Mouse (Mus musculus): Measurements from ENCODE around the gene Hist1h2ad. TPM values are rescaled to one million over a fixed set of nuclear protein-coding genes. Genes with fewer than 3 reads are reported as not detected.
A peak's percentile ranks its signal among the peaks of the same experiment; 100 is the strongest.
"Not testable (repeated sequence)": the region's sequence is repeated elsewhere in the genome, so short reads cannot be mapped to it uniquely, and the experiment has no call there.

Hist1h2ad gene
- polyA plus RNA-seq, 1 experiment from 2014 or later: 11.3 TPM

DNA sequence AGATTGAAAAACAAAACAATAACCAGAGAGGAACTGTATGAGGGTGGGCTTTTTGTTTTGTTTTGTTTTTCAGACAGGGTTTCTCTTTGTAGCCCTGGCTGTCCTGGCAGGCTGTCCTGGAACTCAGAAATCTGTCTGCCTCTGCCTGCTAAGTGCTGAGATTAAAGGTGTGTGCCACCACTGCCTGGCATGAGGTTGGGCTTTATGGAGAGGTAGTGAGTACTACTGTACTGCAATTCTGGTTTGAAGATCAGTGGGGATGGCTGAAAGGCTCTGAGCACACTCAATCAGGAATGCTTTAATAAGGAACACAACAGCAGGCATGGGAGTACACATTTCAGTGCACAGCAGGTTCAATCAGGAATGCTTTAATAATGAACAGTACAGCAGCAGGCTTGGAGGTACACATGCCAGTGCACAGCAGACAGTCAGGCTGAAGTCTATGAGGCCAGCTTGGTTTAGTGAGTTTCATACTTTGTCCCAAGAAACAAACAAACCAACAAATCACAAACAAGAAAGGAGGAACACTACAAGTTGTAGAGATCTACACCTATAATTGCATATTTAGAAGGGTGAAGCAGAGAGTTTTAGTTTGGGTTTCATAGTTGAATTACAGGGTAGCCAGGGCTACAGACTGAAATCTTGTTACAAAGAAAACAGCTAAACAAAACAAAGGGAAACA lies 9.3 kb downstream of the Hist1h2ad start:
- peak; percentile 19 for DNase-seq (ENCODE audit: low spot score)

DNA sequence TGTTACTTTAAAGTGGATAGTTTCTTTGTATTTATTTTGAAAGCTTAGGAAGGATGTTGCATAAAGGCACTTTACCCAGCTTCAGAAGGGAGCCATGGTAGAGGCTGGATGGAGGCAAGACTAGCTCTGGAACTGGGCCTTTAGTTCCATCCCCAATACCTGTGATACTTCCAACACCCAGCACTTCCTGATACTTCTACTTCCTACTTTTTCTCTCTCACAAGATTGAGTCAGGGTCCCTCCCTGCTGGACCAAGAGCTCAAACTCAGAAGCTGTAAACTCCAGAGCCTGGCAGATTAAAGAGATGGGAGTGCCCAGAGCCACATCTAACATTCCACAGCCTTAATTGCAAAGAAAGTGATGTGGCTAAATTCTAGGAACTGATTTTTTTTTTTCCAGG lies 10.2 kb downstream of the Hist1h2ad start:
- peak; percentile 41 for DNase-seq (ENCODE audit: low spot score)

DNA sequence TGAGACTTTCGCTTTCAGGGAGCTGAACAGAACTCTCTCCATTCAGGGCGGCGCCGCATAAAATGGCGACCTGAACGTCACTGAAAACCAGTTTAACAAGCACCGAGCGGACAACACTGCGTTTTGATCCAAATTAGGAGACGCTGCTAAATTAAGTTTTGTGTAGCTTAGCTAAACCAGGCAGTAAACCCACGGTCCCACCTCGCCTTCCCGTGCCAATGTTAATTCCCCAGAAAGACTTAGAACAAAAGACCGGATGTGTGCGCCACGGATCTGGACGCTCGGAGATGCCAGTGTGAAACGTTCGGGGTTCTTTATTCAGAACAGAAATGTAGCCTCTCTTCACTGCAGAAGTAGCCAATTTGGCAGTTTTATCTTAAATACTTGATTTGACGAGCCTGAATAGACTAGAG lies 10.9 kb downstream of the Hist1h2ad start:
- DNase-seq (ENCODE audit: low spot score): peak; percentile 76

DNA sequence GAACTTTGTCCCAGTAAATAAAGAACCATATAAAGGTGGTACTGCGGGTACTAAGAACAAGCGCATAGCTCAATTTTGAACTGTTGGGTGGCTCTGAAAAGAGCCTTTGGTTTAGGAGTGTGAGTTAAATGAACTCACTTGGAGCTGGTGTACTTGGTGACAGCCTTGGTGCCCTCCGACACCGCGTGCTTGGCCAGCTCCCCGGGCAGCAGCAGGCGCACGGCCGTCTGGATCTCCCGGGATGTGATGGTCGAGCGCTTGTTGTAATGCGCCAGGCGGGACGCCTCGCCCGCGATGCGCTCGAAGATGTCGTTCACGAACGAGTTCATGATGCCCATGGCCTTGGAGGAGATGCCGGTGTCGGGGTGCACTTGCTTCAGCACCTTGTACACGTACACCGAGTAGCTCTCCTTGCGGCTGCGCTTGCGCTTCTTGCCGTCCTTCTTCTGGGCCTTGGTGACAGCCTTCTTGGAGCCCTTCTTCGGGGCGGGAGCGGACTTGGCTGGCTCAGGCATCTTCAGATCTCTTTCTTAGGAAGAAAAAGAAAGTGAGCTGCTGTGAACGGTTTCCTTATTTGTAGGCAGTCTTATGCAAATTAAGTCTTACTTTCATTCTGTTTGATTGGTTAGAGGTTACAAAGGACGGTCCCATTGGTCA lies 11.4 kb downstream of the Hist1h2ad start:
- DNase-seq (ENCODE audit: low spot score): peak; percentile 95

DNA sequence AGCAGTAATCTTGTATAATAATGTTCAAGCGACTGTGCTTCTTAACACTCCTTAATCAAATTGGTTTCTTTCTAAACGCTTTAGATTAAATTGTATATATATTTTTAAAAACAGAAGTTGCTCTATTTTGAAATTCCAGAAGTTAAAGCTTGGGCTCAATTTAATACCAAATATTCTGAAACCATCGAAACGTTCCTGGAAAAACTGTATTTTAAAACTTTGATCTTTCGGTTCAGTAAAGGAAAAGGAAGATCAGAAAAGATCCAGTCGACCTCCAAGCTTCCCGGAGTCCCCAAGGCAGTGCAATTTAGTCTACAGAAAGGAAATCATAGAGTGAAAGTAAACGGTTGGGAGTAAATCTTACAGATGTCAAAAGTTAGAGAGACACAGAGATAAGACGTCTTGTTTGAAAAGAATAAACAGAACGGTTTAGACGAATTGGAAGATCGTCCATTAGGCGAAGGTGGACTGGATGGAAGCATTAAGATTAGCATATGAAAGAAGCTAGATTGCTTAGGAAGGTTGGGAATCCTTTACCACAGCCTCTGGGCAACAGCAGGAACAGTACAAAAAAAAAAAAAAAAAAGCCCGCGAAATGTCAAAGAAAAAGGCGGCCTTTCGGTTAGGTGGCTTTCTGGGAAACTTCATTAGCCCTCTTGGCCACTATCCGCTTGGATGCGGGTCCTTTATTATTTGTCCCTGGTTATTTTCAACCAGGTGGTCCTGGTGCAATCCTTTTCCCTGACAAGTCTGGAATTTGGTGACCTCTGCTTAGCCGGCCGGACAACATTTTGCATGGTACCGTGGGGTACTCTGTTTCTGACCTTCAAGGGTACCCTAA lies 12.1 kb downstream of the Hist1h2ad start:
- no peak for DNase-seq (ENCODE audit: low spot score)

DNA sequence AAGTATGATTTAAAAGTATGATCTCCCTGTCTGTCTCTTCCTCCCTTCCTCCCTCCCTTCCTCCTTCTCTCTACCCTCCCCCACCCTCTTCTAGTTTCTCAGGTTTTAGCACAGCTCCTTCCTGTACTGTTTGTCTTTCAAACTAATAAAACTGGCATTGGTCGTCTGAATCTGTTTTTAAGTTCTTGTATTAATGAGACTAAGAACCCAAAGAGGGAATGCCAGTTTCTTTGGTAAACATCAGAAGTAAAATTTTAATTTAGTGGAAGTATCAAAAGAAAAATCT lies 12.7 kb downstream of the Hist1h2ad start:
- DNase-seq (ENCODE audit: low spot score): no peak

DNA sequence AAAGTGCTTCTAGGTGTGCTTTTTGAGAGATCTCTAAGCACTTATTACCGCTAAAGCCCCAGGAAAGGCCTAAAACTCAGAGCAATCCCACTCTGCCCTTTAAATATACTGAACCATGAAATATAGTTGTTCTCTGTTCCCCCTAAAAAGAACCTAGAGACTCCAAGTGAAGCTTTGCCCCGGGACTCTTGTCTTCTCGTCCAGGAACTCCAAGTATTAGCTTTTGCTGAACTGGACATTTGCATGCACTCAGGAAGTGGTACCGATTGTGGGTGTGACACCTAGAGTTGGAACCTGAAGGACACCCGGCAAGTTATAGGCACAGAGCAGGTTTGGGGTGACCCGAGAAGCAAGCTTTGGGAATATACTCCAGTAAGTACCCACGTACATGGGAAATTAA lies 17.0 kb downstream of the Hist1h2ad start:
- DNase-seq (ENCODE audit: low spot score): no peak

DNA sequence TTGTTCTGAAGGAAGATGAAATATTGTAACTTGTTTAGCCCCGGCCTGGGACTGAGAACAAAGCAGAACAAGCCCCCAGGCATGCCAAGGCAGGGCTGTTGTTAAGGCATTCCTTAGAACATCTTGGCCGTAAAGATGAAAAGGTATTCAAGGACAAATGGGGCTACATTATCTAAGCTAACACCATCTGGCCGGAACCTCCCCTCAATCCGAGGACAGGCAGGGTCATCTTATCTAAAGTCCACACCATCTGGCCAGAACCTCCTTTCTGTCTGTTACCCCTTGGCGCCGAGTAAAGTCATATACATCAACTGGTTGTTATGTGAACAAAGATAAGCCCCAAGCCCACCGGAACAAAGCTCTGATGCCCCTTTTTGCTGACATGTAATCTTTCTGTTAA lies 17.7 kb downstream of the Hist1h2ad start:
- not testable (repeated sequence) for DNase-seq (ENCODE audit: low spot score)

DNA sequence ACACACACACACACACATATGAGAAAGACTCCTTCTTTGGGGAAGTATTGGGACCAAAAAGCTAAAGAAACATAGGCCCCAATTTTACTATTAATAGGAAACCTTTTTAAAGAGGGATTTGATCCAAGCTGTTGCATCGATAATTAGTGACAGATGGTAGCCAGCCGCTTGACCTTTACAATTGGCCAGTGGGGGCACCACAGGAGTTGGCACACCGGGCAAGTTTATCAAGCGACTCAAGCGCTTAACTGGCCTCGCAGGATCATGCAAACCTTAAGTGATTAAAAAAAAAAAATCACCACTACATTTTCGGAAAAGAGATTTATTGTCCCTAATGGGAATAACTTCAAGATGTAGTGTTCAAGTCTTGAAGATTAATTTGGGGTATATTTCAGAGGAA lies 18.4 kb downstream of the Hist1h2ad start:
- DNase-seq (ENCODE audit: low spot score): no peak

DNA sequence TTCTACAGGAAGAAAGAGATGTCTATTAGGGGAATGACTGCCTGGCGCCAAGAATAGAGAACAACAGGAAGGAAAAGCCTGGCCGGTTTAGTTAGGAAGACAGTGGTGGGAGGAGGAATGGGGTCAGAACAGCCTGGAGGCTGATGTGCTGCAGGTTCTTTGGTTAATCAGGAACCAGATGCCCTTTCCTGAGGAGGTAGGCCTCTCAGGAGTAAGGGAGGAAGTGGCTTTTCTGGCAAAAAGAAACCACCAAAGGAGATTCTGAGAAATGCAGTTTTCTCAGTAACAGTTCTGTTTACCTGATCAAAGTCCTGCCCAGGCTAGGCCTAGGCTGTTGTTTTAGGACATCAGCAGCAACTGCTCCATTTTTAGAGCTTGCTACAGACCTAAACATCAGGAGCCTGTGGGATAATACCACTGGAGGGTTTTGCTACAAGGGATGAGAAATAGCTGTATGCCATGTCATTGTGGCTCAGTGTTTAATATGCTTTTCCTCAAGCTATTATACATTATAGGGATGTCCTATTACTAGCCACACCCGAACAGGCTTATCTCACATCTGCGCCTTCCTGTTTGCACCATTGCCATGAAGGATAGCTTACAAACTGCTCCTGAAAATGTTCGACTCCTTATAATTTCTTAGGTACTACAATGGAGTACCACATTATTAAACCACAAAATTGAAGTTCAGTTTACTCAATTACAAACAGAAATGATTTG lies 19.0 kb downstream of the Hist1h2ad start:
- peak; percentile 28 for DNase-seq (ENCODE audit: low spot score)

DNA sequence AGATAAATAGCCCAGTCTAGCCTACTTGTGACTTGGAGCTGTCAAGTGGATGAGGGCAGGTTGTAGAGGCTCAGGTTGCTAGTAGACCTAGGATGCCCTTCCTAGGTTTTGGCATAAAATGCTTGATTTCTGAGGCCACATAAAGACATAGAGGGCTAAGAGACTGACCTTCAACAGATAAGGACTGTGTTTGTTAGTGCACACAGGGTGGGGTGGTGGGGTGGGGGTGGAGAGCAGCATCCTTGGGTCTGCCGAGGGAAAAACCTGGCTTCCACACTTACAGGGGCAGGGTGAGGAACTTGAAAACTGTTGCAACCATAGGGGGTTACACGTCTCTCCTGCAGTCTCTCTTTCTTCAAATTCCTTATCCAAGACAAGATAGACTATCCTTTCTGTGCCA lies 21.0 kb downstream of the Hist1h2ad start:
- no peak for DNase-seq (ENCODE audit: low spot score)

DNA sequence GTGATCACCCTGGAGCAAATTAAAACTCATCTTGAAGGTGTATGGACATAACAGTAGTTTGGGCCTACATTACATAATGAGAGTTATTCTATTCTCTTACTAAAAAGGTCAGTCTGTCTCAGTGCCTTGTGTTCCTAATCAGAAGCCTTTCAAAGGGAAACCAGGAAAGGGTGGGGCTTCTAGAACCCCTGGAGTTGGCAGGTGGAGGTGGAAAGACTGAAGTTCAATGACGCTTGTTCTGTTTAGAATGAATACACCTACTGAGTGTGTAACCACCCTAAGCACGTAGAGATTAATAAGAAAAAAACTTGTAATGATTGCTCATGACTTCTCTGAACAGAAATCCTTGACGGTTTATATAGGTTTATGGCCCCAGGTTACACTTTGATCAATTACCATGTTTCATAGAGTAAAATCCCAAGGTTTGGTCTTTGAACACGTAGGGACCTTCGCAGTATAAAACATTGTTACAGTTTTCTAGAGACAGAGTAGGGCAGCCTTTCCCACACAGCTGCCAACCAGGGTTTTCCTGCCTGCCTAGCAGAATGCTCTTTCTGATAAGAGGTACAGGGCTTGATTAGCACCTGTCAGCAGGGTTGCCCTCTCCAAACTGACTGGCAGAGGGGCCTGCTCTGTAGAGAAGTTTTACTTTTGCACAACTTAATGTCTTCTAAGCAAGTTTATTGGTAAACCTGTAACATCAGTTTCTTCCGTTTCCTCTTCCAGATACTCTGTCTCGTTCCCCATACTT lies 21.6 kb downstream of the Hist1h2ad start:
- DNase-seq (ENCODE audit: low spot score): no peak

DNA sequence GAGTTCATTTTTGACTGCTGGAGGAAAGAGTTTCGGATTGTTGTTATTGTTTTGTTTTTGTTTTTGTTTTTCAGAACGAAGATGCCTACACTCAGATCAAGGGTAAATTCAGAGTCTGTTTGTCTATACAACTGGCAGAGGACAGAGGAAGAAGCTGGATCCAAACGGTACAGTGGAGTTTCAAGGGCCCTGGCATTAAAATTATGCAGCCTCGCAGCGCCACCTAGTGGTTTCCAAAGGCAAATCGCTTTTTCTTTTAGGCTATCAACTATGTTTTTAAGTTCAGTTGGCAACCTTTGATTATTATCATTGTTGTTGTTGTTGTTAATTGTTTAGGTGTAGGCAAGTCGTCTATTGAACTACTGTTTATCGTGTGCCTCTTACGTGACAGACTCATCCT lies 23.8 kb downstream of the Hist1h2ad start:
- peak; percentile 83 for DNase-seq (ENCODE audit: low spot score)

DNA sequence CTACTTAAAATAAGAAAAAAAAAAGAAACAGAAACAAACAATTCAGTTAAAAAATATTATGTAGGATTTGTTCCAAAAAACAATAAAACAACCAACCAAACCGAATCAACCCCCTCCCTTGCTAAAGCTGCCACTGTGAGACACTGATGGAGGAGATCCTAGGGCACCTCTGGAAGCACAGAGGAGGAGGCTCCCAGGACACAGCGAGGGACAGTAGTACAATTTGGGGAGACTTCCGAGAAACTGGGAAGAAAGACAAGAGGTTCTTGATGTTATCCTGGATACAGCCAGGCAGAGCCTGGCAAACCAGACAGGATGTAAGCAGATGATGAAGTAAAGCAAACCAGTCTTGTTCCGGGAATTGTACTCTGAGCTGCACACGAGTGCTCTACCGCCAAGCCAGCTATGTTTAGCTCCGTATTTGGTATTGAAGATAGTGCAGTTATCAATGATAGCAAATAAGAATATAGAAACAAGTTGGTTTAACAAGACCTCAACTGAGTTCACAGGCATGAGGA lies 29.1 kb downstream of the Hist1h2ad start:
- no peak for DNase-seq (ENCODE audit: low spot score)

DNA sequence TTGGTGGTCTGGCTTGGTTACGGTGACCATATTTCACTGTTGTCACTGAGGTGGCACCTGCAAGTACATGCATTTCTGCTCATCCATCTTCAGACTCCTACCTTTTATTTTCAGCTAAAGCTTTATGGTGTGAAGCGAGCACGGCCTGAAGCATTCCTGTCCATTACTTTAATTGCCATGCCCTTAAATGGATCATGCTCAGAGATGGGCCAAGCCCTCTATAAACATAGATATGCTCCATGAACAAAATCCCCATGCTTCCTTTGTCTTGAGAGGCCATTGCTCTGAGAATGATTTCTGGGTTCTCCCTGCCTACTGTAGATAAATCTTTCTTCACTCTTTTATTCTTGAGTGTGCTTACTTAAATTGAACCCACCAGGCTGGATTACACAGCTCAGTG lies 30.3 kb downstream of the Hist1h2ad start:
- DNase-seq (ENCODE audit: low spot score): no peak

DNA sequence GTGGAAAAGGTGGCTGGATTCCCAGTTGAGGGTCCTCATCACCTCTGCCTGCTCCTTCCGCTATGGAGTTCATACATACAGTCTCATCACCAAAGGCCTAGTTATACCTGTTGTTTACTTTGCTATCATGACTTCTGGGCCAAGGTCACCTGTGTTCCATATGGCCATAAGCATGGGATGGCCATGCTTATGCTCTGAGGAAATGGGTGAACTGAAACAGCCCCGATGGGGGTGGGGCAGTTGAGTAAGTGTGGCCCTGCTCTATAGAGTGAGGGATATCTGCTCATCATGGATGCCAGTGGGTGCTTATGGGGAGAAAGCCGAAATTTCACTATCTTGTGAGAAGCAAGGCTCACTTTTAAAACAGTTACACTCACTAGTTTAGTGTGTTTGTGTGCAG lies 30.9 kb downstream of the Hist1h2ad start:
- no peak for DNase-seq (ENCODE audit: low spot score)

DNA sequence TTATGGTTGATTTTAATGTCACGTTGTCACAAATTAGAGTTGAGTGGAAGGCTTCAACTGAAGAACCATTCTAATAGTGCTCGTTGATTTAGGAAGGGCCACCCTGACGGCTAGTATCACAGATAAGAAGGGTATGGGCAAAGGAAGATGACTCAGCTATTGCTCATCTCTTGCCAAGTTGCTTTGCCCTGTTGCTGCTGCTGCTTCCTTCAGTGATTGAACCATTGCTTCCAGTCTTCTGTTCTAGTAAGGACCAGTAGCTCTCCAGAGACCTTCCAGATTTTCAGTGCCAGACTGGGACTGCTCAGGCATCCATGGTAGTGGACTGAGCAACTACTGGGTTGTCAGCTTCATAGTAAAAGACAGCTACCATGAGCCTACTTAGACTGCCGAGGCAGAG lies 35.0 kb downstream of the Hist1h2ad start:
- DNase-seq (ENCODE audit: low spot score): no peak

DNA sequence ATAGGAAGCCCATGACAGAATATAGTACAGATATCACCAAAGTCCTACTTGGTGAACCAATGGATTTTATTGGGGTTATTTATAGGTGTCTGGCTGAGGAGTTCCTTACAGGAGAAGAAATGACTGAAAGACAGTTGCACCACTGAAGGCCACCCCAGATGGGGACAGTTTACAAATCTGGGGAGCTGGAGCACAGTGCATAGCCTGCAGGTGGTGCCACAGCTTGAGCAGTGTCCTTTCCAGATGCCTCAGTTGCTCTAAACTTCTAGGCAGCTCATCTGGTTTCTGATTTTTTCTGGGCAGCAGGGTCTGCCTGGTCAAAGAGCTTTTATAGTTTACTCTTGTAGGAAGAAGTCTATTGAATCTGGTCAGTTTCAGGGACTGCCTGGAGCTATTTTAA lies 35.7 kb downstream of the Hist1h2ad start:
- DNase-seq (ENCODE audit: low spot score): no peak

DNA sequence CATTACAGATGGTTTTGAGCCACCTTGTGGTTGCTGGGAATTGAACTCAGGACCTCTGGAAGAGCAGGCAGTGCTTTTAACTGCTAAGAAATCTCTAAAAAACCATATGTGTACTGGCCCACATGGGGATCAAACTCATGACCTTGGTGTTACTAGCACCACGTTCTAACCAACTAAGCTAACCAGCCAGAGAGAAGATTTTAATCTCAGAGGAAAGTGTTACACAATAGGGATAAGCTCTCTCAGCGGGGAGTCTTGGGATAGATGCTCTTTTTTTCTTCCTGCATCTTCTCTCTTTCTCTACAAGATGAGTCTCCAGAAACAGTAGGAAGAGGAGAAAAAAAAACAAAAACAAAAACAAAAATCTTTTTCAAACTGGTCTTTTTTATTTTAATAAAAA lies 36.2 kb downstream of the Hist1h2ad start:
- DNase-seq (ENCODE audit: low spot score): no peak

DNA sequence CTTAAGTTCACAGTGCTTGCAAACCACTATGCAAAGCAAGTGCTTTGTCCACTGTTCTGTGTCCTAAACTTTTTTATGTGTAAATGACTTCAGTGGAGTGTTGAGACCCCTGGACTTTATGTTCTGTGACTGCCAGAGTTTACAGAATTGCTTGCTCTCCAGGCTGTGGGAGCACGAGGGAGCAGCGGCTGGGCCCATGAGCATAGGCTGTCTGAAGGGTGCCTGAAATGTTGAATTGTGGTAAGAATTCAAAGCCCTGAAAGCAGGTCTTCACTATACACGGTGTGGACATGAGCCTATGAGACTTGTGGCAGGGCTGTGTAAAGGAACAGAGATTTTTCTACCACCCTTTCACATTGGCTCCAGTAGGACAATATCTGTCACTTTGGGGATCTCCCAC lies 37.5 kb downstream of the Hist1h2ad start:
- no peak for DNase-seq (ENCODE audit: low spot score)
